Mouse (Mus musculus): ENCODE data around the gene Galp.

DNA sequence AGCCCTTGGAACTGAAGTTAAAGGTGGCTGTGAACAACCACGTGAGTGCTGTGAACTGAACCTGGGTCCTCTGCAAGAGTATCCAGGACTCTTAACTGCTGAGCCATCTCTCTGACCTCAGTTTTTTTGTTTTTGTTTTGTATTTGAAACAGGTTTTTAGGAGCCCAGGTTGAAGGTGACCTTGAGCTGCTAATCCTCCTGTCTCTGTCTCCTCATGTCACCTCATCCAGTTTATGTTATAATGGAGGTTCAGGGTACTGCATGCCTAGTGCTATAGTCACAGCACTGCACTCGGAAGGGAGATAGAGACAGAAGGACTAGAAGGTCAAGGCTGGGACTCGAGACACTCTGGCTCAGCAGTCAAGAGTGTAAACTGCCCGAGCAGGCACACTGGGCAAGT lies 34.7 kb upstream of the Galp start:
- TF ChIP-seq POLR2A (IDR thresholded peaks at IDR 0.05; ENCODE audit: extremely low read depth, insufficient read depth, low read length): no peak
- no peak for TF ChIP-seq CTCF (IDR thresholded peaks at IDR 0.05; ENCODE audit: extremely low read depth, insufficient read depth, low read length)

All from cortical plate, adult 2 months (tissue).